Mouse (Mus musculus) neural tube, embryonic 15.5 days (tissue): ENCODE measurements around the gene Fbxw11. TPM values are rescaled to one million over a fixed set of nuclear protein-coding genes. Genes with fewer than 3 reads are reported as not detected.
"Not testable (repeated sequence)": the region's sequence is repeated elsewhere in the genome, so short reads cannot be mapped to it uniquely, and the experiment has no call there.

Experiments
- ATAC-seq: fragments of 200-750 bp; cut with Nextera tagmentation; 2 replicates; pipeline ENCODE4 v1.8.0; 2017; ENCODE audit warnings: mild to moderate bottlenecking, moderate TSS enrichment, moderate library complexity; ENCODE audit not compliant: low FRiP score
- H3K27ac ChIP-seq: fragments of 300-500 bp; sonication (generic); replicated peaks from 2 replicates; pipeline ENCODE4 v1.5.1; 2015; ENCODE audit warnings: mild to moderate bottlenecking, inconsistent platforms
- H3K27me3 ChIP-seq: fragments of 300-500 bp; sonication (generic); replicated peaks from 2 replicates; pipeline ENCODE4 v1.6.1; 2015; ENCODE audit warnings: inconsistent platforms
- H3K36me3 ChIP-seq: fragments of 300-500 bp; sonication (generic); 2 replicates; pipeline ENCODE4 v1.6.1; 2015; ENCODE audit warnings: inconsistent platforms
- H3K4me1 ChIP-seq: fragments of 300-500 bp; sonication (generic); 2 replicates; pipeline ENCODE4 v1.6.1; 2015; ENCODE audit warnings: inconsistent platforms
- H3K4me2 ChIP-seq: fragments of 300-500 bp; sonication (generic); 2 replicates; pipeline ENCODE4 v1.6.1; 2015; ENCODE audit warnings: inconsistent platforms, mild to moderate bottlenecking, moderate library complexity
- H3K4me3 ChIP-seq: fragments of 300-500 bp; sonication (generic); replicated peaks from 2 replicates; pipeline ENCODE4 v1.5.1; 2015; ENCODE audit warnings: mild to moderate bottlenecking, inconsistent platforms
- H3K9ac ChIP-seq: fragments of 300-500 bp; sonication (generic); replicated peaks from 2 replicates; pipeline ENCODE4 v1.6.1; 2015; ENCODE audit warnings: mild to moderate bottlenecking, inconsistent platforms
- H3K9me3 ChIP-seq: fragments of 300-500 bp; sonication (generic); replicated peaks from 2 replicates; pipeline ENCODE4 v1.6.1; 2016; ENCODE audit warnings: inconsistent platforms
- WGBS: fragments of 180-500 bp; shearing (Covaris S2); methylation state at CpG from one replicate; pipeline ENCODE4 v1.1.7; 2015; ENCODE audit warnings: mixed read lengths; 5-methylcytosine and 5-hydroxymethylcytosine counted together
- polyA plus RNA-seq: library from polyadenylated mRNA; unstranded; fragments of >200 nt; fragmentation: Nextera tagmentation; extraction: Ambion mirVana; gene quantifications from 2 replicates; pipeline ENCODE4 v1.2.1, GENCODE M21; 2015

Fbxw11 gene
- polyA plus RNA-seq, 1 experiment from 2014 or later = 110 TPM

DNA sequence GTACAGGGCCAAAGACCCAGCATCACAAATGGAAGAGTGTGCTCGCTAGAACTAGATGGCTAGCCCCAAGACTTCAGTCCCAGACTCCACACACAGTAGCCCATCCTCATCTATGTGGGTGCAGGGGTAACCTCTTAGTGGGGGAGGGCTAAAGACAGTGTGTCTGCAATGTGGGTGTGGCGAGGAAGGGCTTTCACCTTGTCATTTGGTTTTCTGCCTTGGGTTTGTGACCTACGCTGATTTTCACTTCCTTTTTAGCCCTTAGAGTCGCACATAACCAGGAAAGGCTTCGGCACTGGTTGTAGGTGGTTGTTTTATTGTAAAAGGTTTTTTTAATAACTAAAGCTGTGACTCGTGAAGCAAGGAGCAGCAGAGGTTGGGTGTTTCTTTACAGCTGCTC lies 73.0 kb downstream of the Fbxw11 start:
- no peak overlapping the region for H3K27ac ChIP-seq
- H3K4me1 ChIP-seq = peaks cover 27% of the 10 kb centered on the region
- H3K9ac ChIP-seq = no peak overlapping the region
- no peaks in the 10 kb centered on the region for H3K9me3 ChIP-seq
- ATAC-seq = no peak
- 86% methylated on average over 6 of the region's 6 CpGs for WGBS
- H3K27me3 ChIP-seq = no peaks in the 10 kb centered on the region
- H3K36me3 ChIP-seq = peaks cover 9% of the 10 kb centered on the region
- H3K4me3 ChIP-seq = no peak overlapping the region
- H3K4me2 ChIP-seq = no peak overlapping the region

DNA sequence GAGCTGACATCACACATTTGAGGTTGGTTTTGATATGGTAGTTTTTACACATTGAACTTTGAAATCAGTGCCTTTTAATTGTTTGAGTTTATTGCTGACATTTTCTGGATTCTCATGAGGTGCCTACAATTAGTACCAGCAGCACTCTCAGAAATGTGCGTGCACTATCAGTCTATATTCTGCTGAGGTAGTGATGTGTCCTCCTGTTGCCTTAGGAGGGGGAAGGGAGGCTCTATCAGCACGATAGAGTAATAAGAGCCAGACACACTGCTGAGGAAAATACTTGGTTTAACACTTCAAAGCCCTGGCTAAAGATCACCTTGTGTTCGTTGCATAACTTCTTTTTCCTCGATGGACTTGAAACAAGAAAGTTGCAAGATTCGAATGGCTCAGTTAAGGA lies 73.4 kb downstream of the Fbxw11 start:
- Histone ChIP-seq H3K4me2 (no peak overlapping the region), H3K9me3 (no peaks in the 10 kb centered on the region), H3K4me3 (no peak overlapping the region), H3K36me3 (peaks cover 9% of the 10 kb centered on the region), H3K4me1 (peaks cover 27% of the 10 kb centered on the region), H3K9ac (no peak overlapping the region), H3K27ac (no peak overlapping the region), H3K27me3 (no peaks in the 10 kb centered on the region)
- ATAC-seq = no peak
- 77% methylated on average over 5 of the region's 5 CpGs for WGBS

DNA sequence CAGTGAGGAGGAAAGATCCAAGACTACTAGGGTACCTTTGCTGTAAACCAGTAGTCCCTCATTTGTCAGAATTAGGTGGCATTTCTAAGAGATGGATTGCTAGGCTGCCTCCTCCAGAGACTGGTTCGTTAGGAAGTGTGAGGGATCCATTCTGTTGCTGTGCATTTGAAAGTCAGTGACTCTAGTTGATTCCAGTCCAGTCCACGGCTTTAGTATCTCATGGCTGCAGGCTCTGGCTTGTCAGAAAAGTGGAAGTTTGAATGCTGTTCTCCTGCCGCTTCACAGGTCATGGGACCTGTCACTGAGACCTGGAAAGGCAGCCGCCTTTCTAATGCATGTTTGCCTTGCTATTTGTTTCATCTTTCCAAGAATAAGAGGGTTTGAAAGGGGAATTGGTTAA lies 74.4 kb downstream of the Fbxw11 start:
- Histone ChIP-seq H3K9me3 (no peaks in the 10 kb centered on the region), H3K4me3 (no peak overlapping the region), H3K36me3 (peaks cover 6% of the 10 kb centered on the region), H3K27me3 (no peaks in the 10 kb centered on the region), H3K27ac (no peak overlapping the region), H3K4me2 (no peak overlapping the region), H3K4me1 (peaks cover 24% of the 10 kb centered on the region), H3K9ac (no peak overlapping the region)
- WGBS = 79% methylated on average over 4 of the region's 4 CpGs
- no peak for ATAC-seq

DNA sequence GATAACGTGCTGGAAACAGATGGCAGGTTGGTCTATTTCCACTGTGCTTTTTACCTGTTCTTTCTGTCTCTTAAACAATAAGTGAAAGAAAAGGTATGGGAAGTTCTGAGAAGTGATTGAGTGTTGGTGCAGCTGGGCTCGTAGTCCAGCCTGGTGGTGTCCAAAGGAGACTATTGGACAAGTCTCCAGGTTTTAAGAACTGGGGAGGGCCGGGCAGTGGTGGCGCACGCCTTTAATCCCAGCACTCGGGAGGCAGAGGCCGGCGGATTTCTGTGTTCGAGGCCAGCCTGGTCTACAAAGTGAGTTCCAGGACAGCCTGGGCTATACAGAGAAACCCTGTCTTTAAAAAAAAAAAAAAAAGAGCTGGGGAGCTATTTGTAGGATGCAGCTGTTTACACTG lies 75.2 kb downstream of the Fbxw11 start:
- peaks cover 24% of the 10 kb centered on the region for H3K4me1 ChIP-seq
- ATAC-seq, H3K27me3 ChIP-seq, H3K36me3 ChIP-seq, H3K9ac ChIP-seq, H3K9me3 ChIP-seq, H3K27ac ChIP-seq, H3K4me2 ChIP-seq, H3K4me3 ChIP-seq: not testable (repeated sequence)
- WGBS = 95% methylated on average over 9 of the region's 9 CpGs

DNA sequence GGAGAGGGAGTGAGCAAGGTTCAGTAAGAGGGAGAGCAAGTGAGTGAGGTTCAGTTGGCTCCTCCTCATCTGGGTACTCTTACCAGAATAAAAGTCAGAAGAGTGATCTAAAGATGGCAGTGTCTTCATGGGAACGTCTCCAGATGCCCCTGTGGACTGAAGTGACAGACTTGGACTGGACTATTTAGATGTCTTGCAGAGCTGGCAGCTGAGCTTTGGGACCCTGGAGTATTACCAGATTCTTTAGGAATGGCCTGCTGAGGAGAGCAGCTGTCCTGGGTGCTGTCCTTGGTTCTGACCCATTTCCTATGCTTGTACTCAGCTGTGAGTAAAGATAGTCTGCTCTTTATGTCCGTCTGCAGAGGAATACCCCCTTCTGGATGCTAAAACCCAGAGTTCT lies 75.8 kb downstream of the Fbxw11 start:
- no peak for ATAC-seq
- H3K4me3 ChIP-seq = no peak overlapping the region
- no peak overlapping the region for H3K27ac ChIP-seq
- H3K27me3 ChIP-seq = no peaks in the 10 kb centered on the region
- no peak overlapping the region for H3K9ac ChIP-seq
- H3K4me1 ChIP-seq = peaks cover 24% of the 10 kb centered on the region
- H3K4me2 ChIP-seq = no peak overlapping the region
- H3K9me3 ChIP-seq = no peaks in the 10 kb centered on the region
- H3K36me3 ChIP-seq = no peaks in the 10 kb centered on the region
- WGBS = 50% methylated on average over 2 of the region's 2 CpGs

DNA sequence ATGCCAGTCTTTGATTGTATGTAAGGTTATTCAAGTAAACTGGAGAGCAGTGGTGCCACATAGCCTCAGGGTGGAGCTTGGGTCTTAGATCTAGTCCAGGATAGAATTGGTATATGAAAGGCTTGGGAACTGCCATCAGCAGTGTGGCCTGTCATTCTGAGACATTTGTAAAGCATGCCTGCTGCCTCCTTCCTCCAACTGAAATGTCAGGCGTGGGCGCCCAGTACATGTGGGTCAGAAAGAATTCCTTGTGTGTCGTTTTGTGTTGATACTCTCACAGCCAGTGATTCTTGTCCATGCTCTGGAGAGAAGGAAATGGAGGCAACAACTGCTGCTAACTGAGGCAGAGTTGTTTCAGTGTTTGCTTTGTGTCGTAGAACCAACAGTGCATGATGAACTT lies 76.5 kb downstream of the Fbxw11 start:
- no peaks in the 10 kb centered on the region for H3K36me3 ChIP-seq
- no peak overlapping the region for H3K27ac ChIP-seq
- WGBS = 87% methylated on average over 4 of the region's 4 CpGs
- ATAC-seq = no peak
- no peaks in the 10 kb centered on the region for H3K27me3 ChIP-seq
- no peak overlapping the region for H3K4me2 ChIP-seq
- H3K4me3 ChIP-seq = no peak overlapping the region
- H3K9ac ChIP-seq = no peak overlapping the region
- H3K4me1 ChIP-seq = peaks cover 23% of the 10 kb centered on the region
- no peaks in the 10 kb centered on the region for H3K9me3 ChIP-seq

DNA sequence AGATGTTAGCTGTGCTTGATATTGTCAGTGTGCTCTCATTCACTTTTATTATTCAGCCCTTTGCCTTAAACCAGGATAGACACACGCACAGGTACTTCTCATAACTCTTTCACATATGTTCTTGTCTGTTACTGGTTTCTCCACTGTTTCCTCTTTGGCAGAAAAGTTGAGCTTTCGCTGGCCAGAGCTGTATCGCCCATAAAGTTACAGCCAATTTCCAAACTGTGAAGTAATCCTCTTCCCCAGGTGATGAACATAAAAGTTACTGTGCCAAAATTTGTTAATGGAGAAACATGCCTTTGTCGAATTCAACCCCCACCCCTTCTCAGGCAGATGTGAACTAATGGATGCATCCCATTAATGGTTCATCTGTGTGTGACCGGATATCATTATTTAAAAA lies 80.1 kb downstream of the Fbxw11 start:
- 95% methylated on average over 5 of the region's 5 CpGs for WGBS
- H3K36me3 ChIP-seq = no peaks in the 10 kb centered on the region

DNA sequence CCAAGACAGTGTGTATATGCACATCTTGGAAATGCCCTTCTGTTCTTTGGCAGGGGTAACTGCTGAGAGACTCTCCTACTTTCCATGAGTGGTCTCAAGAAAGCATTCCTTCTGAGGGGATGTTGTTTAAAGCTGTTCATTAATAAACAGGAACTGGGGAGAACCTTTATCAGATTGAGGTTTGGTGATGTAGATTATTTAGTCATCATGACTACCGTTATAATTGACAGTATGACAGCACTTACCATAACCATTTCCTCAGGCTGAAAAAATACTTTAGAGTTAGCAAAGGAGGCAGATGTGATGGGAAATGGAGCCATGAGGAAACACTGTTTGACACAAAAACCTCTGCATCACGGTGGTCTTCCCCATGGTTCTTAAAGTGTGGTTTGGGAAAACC lies 80.8 kb downstream of the Fbxw11 start:
- no peaks in the 10 kb centered on the region for H3K27me3 ChIP-seq
- 91% methylated on average over 2 of the region's 2 CpGs for WGBS
- no peaks in the 10 kb centered on the region for H3K9me3 ChIP-seq

More for the DNA sequence above, 80.1 kb downstream of the Fbxw11 start:
- no peak overlapping the region for H3K27ac ChIP-seq
- no peak overlapping the region for H3K9ac ChIP-seq
- no peaks in the 10 kb centered on the region for H3K9me3 ChIP-seq
- no peak for ATAC-seq
- H3K27me3 ChIP-seq = no peaks in the 10 kb centered on the region
- H3K4me2 ChIP-seq = no peak overlapping the region
- no peak overlapping the region for H3K4me3 ChIP-seq
- H3K4me1 ChIP-seq = peaks cover 8% of the 10 kb centered on the region

DNA sequence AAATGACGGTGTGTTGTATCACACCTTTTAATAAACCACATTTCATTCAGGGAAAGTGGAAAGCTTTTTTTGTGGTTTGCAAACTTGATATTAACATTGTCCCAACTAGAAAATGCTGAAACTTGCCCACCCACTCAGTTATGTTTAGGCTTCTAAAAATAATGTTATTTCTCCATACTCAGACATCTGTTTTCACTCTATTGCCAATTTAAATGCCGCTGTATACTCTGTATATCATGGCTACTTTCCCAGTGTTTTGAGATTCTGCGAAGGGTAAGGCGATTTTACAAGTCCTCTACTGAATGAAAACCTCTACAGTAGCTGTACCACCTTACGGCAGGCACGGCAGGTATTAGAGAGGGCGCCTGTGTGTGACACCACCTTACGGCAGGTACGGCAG lies 82.6 kb downstream of the Fbxw11 start:
- no peaks in the 10 kb centered on the region for H3K9me3 ChIP-seq
- H3K4me1 ChIP-seq = no peaks in the 10 kb centered on the region
- H3K4me2 ChIP-seq = no peak overlapping the region
- no peak overlapping the region for H3K27ac ChIP-seq
- ATAC-seq = no peak
- H3K27me3 ChIP-seq = no peaks in the 10 kb centered on the region
- WGBS = 93% methylated on average over 9 of the region's 9 CpGs
- no peak overlapping the region for H3K9ac ChIP-seq
- no peaks in the 10 kb centered on the region for H3K36me3 ChIP-seq
- no peak overlapping the region for H3K4me3 ChIP-seq

More for the DNA sequence above, 80.8 kb downstream of the Fbxw11 start:
- H3K9ac ChIP-seq = no peak overlapping the region
- no peak overlapping the region for H3K4me2 ChIP-seq
- peaks cover 6% of the 10 kb centered on the region for H3K4me1 ChIP-seq
- no peaks in the 10 kb centered on the region for H3K36me3 ChIP-seq
- ATAC-seq = no peak
- no peak overlapping the region for H3K27ac ChIP-seq
- H3K4me3 ChIP-seq = no peak overlapping the region

DNA sequence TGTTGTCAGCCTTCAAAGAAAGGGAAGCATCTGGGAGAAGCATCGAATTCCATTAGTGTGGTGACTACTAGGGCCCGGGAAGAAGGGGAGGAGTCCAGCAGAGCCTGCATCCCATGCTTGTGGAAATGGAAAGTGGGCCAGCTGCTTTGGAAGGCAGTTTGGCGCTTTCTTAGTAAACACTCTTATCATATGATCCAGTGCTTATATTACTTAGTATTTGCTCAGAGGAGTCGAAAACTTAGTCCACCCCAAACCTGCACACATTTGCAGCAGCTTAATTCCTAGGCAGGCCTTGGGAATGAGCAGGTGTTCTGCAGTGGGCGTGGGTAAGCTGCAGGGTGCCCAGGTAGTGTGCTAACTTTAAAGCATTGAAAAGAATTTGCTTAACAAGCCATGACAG lies 89.9 kb downstream of the Fbxw11 start:
- H3K4me2 ChIP-seq = no peak overlapping the region
- ATAC-seq = no peak

DNA sequence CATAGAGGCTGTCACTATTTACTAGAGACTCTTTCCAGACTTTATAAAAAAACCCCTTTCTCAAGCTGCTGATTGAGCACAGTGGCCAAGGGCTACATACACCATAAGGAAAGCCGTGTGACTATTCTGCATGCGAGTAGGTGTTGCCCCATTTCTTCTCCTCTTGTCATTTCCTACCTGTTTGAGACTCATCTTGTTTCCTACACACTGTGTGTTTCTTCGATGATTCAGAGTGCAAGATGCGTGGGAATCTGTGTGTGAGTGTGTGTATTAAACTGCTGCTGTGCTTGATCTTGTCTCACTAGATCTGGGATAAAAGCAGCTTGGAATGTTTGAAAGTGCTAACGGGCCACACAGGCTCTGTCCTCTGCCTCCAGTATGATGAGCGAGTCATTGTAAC lies 90.7 kb downstream of the Fbxw11 start:
- H3K4me1 ChIP-seq = no peaks in the 10 kb centered on the region
- H3K27me3 ChIP-seq = no peaks in the 10 kb centered on the region
- no peak overlapping the region for H3K9ac ChIP-seq
- H3K4me3 ChIP-seq = no peak overlapping the region
- no peak overlapping the region for H3K27ac ChIP-seq
- WGBS = 94% methylated on average over 6 of the region's 6 CpGs
- H3K4me2 ChIP-seq = no peak overlapping the region
- ATAC-seq = no peak
- peaks cover 46% of the 10 kb centered on the region for H3K36me3 ChIP-seq
- no peaks in the 10 kb centered on the region for H3K9me3 ChIP-seq

More for the DNA sequence above, 89.9 kb downstream of the Fbxw11 start:
- Histone ChIP-seq H3K9me3 (no peaks in the 10 kb centered on the region), H3K4me3 (no peak overlapping the region), H3K36me3 (peaks cover 43% of the 10 kb centered on the region), H3K27me3 (no peaks in the 10 kb centered on the region), H3K4me1 (no peaks in the 10 kb centered on the region), H3K27ac (no peak overlapping the region), H3K9ac (no peak overlapping the region)
- WGBS = 65% methylated on average over 5 of the region's 5 CpGs

DNA sequence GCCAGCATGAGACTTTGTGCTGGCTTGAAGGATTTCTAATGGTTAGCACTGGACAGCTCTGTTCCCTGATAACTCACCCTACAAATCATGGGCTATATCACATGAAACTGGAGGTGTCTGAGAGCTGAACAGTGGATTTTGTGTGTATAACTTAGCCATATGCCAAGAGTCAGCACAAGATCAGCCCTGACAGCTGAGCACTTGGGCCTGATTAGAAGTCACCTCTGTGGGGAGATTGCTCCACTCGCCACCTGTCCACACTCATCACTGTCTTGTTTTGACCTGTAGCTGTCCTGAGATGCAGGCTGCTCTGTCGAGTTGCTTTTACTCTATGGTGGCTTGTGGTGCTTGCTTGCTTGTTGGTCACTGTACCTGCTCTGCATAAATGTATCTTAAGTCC lies 93.8 kb downstream of the Fbxw11 start:
- H3K9me3 ChIP-seq = no peaks in the 10 kb centered on the region
- no peak overlapping the region for H3K27ac ChIP-seq
- no peaks in the 10 kb centered on the region for H3K27me3 ChIP-seq
- ATAC-seq = no peak
- no peaks in the 10 kb centered on the region for H3K4me1 ChIP-seq
- 88% methylated on average over 2 of the region's 2 CpGs for WGBS
- no peak overlapping the region for H3K4me2 ChIP-seq
- H3K36me3 ChIP-seq = peaks cover 70% of the 10 kb centered on the region
- no peak overlapping the region for H3K9ac ChIP-seq
- no peak overlapping the region for H3K4me3 ChIP-seq

DNA sequence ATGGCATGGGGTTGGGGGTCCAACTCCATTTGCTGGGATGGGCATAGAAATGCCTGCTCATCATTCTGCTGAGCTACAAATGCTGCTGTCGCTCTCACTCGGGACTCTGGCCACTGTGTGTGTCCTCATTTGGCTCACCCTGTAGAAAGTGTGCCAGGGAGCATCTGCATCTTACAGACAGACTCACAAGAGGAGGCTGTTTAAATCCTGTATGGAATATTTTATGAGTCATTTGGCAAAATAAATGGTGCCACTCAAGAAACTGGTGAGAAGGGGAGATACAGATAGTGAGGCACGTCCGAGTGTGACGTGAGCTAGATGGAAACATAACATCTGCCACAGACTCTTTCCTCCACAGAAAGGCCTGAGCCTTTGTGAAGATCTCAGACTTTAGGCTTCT lies 95.2 kb downstream of the Fbxw11 start:
- 79% methylated on average over 5 of the region's 5 CpGs for WGBS
- H3K4me1 ChIP-seq = no peaks in the 10 kb centered on the region
- no peak overlapping the region for H3K27ac ChIP-seq
- no peak overlapping the region for H3K4me3 ChIP-seq
- no peaks in the 10 kb centered on the region for H3K9me3 ChIP-seq
- H3K9ac ChIP-seq = no peak overlapping the region
- H3K36me3 ChIP-seq = peaks cover 78% of the 10 kb centered on the region
- ATAC-seq = no peak
- H3K4me2 ChIP-seq = no peak overlapping the region
- no peaks in the 10 kb centered on the region for H3K27me3 ChIP-seq
